ENCODE assay signal across 8 mouse cellular contexts in genomic region chr5:99905731-99906130, GRCm38 (mm10). TPM values are rescaled to one million over a fixed set of nuclear protein-coding genes. Genes with fewer than 3 reads are reported as not detected.
A peak's percentile ranks its signal among the peaks of the same experiment; 100 is the strongest.
DNase-seq lines count a peak whose midpoint lies in the region; ATAC-seq lines count a peak whose summit lies in the region.

No protein-coding gene starts in this region.

- ATAC-seq in heart, embryonic 16.5 days (replicated peaks; ENCODE audit: extremely low read depth, insufficient read depth, low FRiP score) = no peak
- ATAC-seq in embryonic facial prominence, embryonic 11.5 days (replicated peaks; ENCODE audit: insufficient number of reproducible peaks, low FRiP score, low TSS enrichment, low read depth) = 0 out of 2 replicates have a peak, but pooled peaks have one; percentile 4
- no peak for ATAC-seq in forebrain, embryonic 16.5 days
- ATAC-seq in liver, embryonic 15.5 days (ENCODE audit: insufficient read depth) = no peak

- WGBS in heart, embryonic 16.5 days = 60% methylated on average over 7 of the region's 7 CpGs
- 66% methylated on average over 6 of the region's 7 CpGs for WGBS in embryonic facial prominence, embryonic 11.5 days
- WGBS in forebrain, embryonic 16.5 days = 62% methylated on average over 7 of the region's 7 CpGs
- 59% methylated on average over 7 of the region's 7 CpGs for WGBS in liver, embryonic 15.5 days (ENCODE audit: insufficient replicate concordance)

- DNase-seq in heart, postnatal 14 days = no peak
- no peak for DNase-seq in embryonic facial prominence, embryonic 11.5 days (ENCODE audit: low spot score)
- no peak for DNase-seq in Muller cell, postnatal 12 days (ENCODE audit: inconsistent ontology term)
- no peak for DNase-seq in kidney, postnatal 4 days
- no peak for DNase-seq in cerebellum, postnatal 36 days

- no peak overlapping the region for H3K9ac ChIP-seq in heart, embryonic 16.5 days (ENCODE audit: low read length)
- no peak overlapping the region for H3K9ac ChIP-seq in embryonic facial prominence, embryonic 11.5 days (replicated peaks; ENCODE audit: low read length)
- H3K9ac ChIP-seq in forebrain, embryonic 16.5 days (replicated peaks; ENCODE audit: low read depth, low read length) = no peak overlapping the region
- no peak overlapping the region; the same call in 1 of the 2 replicates for H3K9ac ChIP-seq in liver, embryonic 15.5 days

- H3K27me3 ChIP-seq in heart, embryonic 16.5 days (ENCODE audit: control insufficient read depth, insufficient read depth, low read length) = no peaks in the 10 kb centered on the region
- no peaks in the 10 kb centered on the region for H3K27me3 ChIP-seq in embryonic facial prominence, embryonic 11.5 days (ENCODE audit: control insufficient read depth, insufficient read depth, low read length)
- no peaks in the 10 kb centered on the region for H3K27me3 ChIP-seq in forebrain, embryonic 16.5 days (replicated peaks; ENCODE audit: control insufficient read depth, insufficient read depth, low read length)
- no peaks in the 10 kb centered on the region for H3K27me3 ChIP-seq in liver, embryonic 15.5 days

- intact Hi-C loops in heart, postnatal 14 days (cut with DNase I) = no loop called here

- H3K4me3 ChIP-seq in heart, embryonic 16.5 days (ENCODE audit: low read length) = no peak overlapping the region
- no peak overlapping the region for H3K4me3 ChIP-seq in embryonic facial prominence, embryonic 11.5 days (ENCODE audit: low read depth, low read length)
- H3K4me3 ChIP-seq in forebrain, embryonic 16.5 days (replicated peaks; ENCODE audit: low read length) = peak overlapping the region; percentile 80; the same call in 1 of the 2 replicates
- H3K4me3 ChIP-seq in liver, embryonic 15.5 days (replicated peaks) = peak overlapping the region; percentile 61

- H3K4me2 ChIP-seq in heart, embryonic 16.5 days (ENCODE audit: low read depth, low read length) = peak overlapping the region; percentile 61; the same call in 1 of the 2 replicates
- H3K4me2 ChIP-seq in embryonic facial prominence, embryonic 11.5 days (ENCODE audit: low read depth, low read length) = no peak overlapping the region; the same call in 1 of the 2 replicates
- H3K4me2 ChIP-seq in forebrain, embryonic 16.5 days (ENCODE audit: low read length) = peak overlapping the region; percentile 67
- peak overlapping the region; percentile 77 for H3K4me2 ChIP-seq in liver, embryonic 15.5 days

- no peaks in the 10 kb centered on the region for H3K9me3 ChIP-seq in heart, embryonic 16.5 days (replicated peaks; ENCODE audit: control insufficient read depth, low read length)
- H3K9me3 ChIP-seq in embryonic facial prominence, embryonic 11.5 days (replicated peaks; ENCODE audit: control insufficient read depth, low read length) = no peaks in the 10 kb centered on the region
- H3K9me3 ChIP-seq in forebrain, embryonic 16.5 days (ENCODE audit: control insufficient read depth, low read length) = no peaks in the 10 kb centered on the region
- no peaks in the 10 kb centered on the region for H3K9me3 ChIP-seq in liver, embryonic 15.5 days (replicated peaks)

- H3K4me1 ChIP-seq in heart, embryonic 16.5 days (ENCODE audit: control insufficient read depth, insufficient read depth, low read length) = no peaks in the 10 kb centered on the region
- H3K4me1 ChIP-seq in embryonic facial prominence, embryonic 11.5 days (ENCODE audit: control insufficient read depth, insufficient read depth, low read length) = no peaks in the 10 kb centered on the region
- no peaks in the 10 kb centered on the region for H3K4me1 ChIP-seq in forebrain, embryonic 16.5 days (replicated peaks; ENCODE audit: control insufficient read depth, insufficient read depth, low read length)
- H3K4me1 ChIP-seq in liver, embryonic 15.5 days (replicated peaks) = peaks cover 8% of the 10 kb centered on the region

- H3K36me3 ChIP-seq in heart, embryonic 16.5 days (ENCODE audit: control insufficient read depth, insufficient read depth) = no peaks in the 10 kb centered on the region
- H3K36me3 ChIP-seq in embryonic facial prominence, embryonic 11.5 days (replicated peaks; ENCODE audit: control insufficient read depth, insufficient read depth, low read depth, low read length) = no peaks in the 10 kb centered on the region
- H3K36me3 ChIP-seq in forebrain, embryonic 16.5 days (ENCODE audit: control insufficient read depth, insufficient read depth) = no peaks in the 10 kb centered on the region
- no peaks in the 10 kb centered on the region for H3K36me3 ChIP-seq in liver, embryonic 15.5 days (replicated peaks)

- H3K27ac ChIP-seq in heart, embryonic 16.5 days (ENCODE audit: low read length) = peak overlapping the region; percentile 36; the same call in 1 of the 2 replicates
- no peak overlapping the region for H3K27ac ChIP-seq in embryonic facial prominence, embryonic 11.5 days (replicated peaks; ENCODE audit: low read depth, low read length)
- no peak overlapping the region for H3K27ac ChIP-seq in forebrain, embryonic 16.5 days (ENCODE audit: low read length)
- no peak overlapping the region for H3K27ac ChIP-seq in liver, embryonic 15.5 days (replicated peaks)

RNA-seq across cellular contexts. Expression of gene Vamp9, which starts 0.3 kb away (rescaled TPM):
- polyA plus RNA-seq in heart, embryonic 16.5 days (2015; fragmentation: Nextera tagmentation; extraction: Ambion mirVana) = 0.81 and 0.86 TPM in 2 replicates
- total RNA-seq in heart, postnatal 14 days (2021) = not detected
- not detected in 2 replicates for polyA plus RNA-seq in embryonic facial prominence, embryonic 11.5 days (2014; fragmentation: Nextera tagmentation; extraction: Ambion mirVana)
- polyA plus RNA-seq in forebrain, embryonic 16.5 days (2015; fragmentation: Nextera tagmentation; extraction: Ambion mirVana) = 0.78 and 1.0 TPM in 2 replicates
- polyA plus RNA-seq in liver, embryonic 15.5 days (2015; fragmentation: Nextera tagmentation; extraction: Ambion mirVana) = not detected in 2 replicates

Comparison
In these comparisons a context has a peak if more than half of its experiments do, and no peak if none do; other contexts are left out.
1. H3K4me3 ChIP-seq: peak in forebrain, embryonic 16.5 days (single experiment) and liver, embryonic 15.5 days (single experiment); none in heart, embryonic 16.5 days (single experiment) and embryonic facial prominence, embryonic 11.5 days (single experiment).